Mouse (Mus musculus) CH12.LX (cell line): ENCODE results near the gene Prdm2. TPM values are rescaled to one million over a fixed set of nuclear protein-coding genes. Genes with fewer than 3 reads are reported as not detected.

Experiments
- DNase-seq: peaks from one replicate; pipeline ENCODE4 v3.0.0-alpha.2; 2013; ENCODE audit errors: extremely low read depth
- H3K27ac ChIP-seq: 2 replicates; pipeline ENCODE4 v1.5.1; 2012; ENCODE audit warnings: low read depth, mild to moderate bottlenecking, control low read depth, moderate library complexity; ENCODE audit not compliant: insufficient read depth
- H3K27me3 ChIP-seq: replicated peaks from 2 replicates; pipeline ENCODE3; 2012; ENCODE audit warnings: inconsistent platforms
- H3K36me3 ChIP-seq, 2 experiments: replicated peaks in 1 of 2; 2 replicates each; pipeline versions ENCODE3 to v1.6.1; 2012; ENCODE audit warnings: inconsistent platforms in 1 of 2, low read length in 1 of 2, mild to moderate bottlenecking in 1 of 2, mixed read lengths in 1 of 2, moderate library complexity in 1 of 2; ENCODE audit not compliant: control insufficient read depth in 1 of 2, insufficient read depth in 1 of 2
- H3K4me1 ChIP-seq, 2 experiments: 2 replicates each; pipeline ENCODE4 v1.6.1; 2012; ENCODE audit warnings: inconsistent platforms in 1 of 2, moderate library complexity in 1 of 2; ENCODE audit not compliant: insufficient read depth in 2 of 2, control insufficient read depth in 1 of 2
- H3K4me2 ChIP-seq: 2 replicates; pipeline ENCODE4 v1.6.1; 2012; ENCODE audit warnings: low read depth, mild to moderate bottlenecking, control low read depth; ENCODE audit not compliant: poor library complexity, insufficient read depth, severe bottlenecking
- H3K4me3 ChIP-seq, 3 experiments: fragments of 150-350 bp in 1 of 3; sonication (generic) in 1 of 3; replicated peaks in 1 of 3; 2 replicates each; pipeline versions ENCODE3 to v1.5.1; 2011 to 2012; ENCODE audit warnings: low read depth in 2 of 3, low read length in 2 of 3, mild to moderate bottlenecking in 2 of 3, moderate library complexity in 2 of 3, control low read depth in 1 of 3, improper control_type of control experiment in 1 of 3, inconsistent platforms in 1 of 3, mixed read lengths in 1 of 3; ENCODE audit not compliant: poor library complexity in 1 of 3
- H3K79me2 ChIP-seq: replicated peaks from 2 replicates; pipeline ENCODE4 v1.6.1; 2012; ENCODE audit warnings: mild to moderate bottlenecking, moderate library complexity; ENCODE audit not compliant: control insufficient read depth, poor library complexity, insufficient read depth, severe bottlenecking; ENCODE audit errors: extremely low read depth
- H3K9ac ChIP-seq: 2 replicates; pipeline ENCODE4 v1.6.1; 2012; ENCODE audit warnings: low read depth, mild to moderate bottlenecking, control low read depth, moderate library complexity; ENCODE audit not compliant: insufficient read depth
- H3K9me3 ChIP-seq: replicated peaks from 2 replicates; pipeline ENCODE3; 2012; ENCODE audit warnings: low read length, inconsistent platforms, mixed read lengths
- BHLHE40 ChIP-seq: IDR thresholded peaks from 2 replicates; pipeline ENCODE4 v1.6.1; 2011; ENCODE audit warnings: mild to moderate bottlenecking, low read depth, low read length, improper control_type of control experiment
- CHD1 ChIP-seq: IDR thresholded peaks from 2 replicates; pipeline ENCODE4 v1.6.1; 2012; ENCODE audit warnings: low read depth, low read length, improper control_type of control experiment, inconsistent platforms
- CHD2 ChIP-seq: IDR thresholded peaks from 2 replicates; pipeline ENCODE4 v1.6.1; 2011; ENCODE audit warnings: low read length, improper control_type of control experiment
- CTCF ChIP-seq, 2 experiments: IDR thresholded peaks in 1 of 2; conservative IDR thresholded peaks in 1 of 2; 2 replicates each; pipeline ENCODE4 v1.5.1; 2011 to 2012; ENCODE audit warnings: low read depth in 2 of 2, low read length in 2 of 2, improper control_type of control experiment in 1 of 2, inconsistent platforms in 1 of 2, mild to moderate bottlenecking in 1 of 2, moderate library complexity in 1 of 2
- E2F4 ChIP-seq: IDR thresholded peaks from 2 replicates; pipeline ENCODE4 v1.6.1; 2011; ENCODE audit warnings: low read depth, low read length, improper control_type of control experiment; ENCODE audit not compliant: insufficient replicate concordance
- ELF1 ChIP-seq: IDR thresholded peaks from 2 replicates; pipeline ENCODE4 v1.6.1; 2014; ENCODE audit warnings: low read depth, mild to moderate bottlenecking, inconsistent platforms, low read length, improper control_type of control experiment
- EP300 ChIP-seq: IDR thresholded peaks from 2 replicates; pipeline ENCODE4 v1.6.1; 2011; ENCODE audit warnings: low read length, improper control_type of control experiment
- ETS1 ChIP-seq: conservative IDR thresholded peaks from 2 replicates; pipeline ENCODE4 v1.6.1; 2012; ENCODE audit warnings: low read depth, mild to moderate bottlenecking, inconsistent platforms, low read length, improper control_type of control experiment, moderate library complexity
- GABPA ChIP-seq: IDR thresholded peaks from 2 replicates; pipeline ENCODE4 v1.6.1; 2012; ENCODE audit warnings: low read depth, low read length, improper control_type of control experiment, inconsistent platforms; ENCODE audit not compliant: insufficient replicate concordance
- HCFC1 ChIP-seq: IDR thresholded peaks from 2 replicates; pipeline ENCODE4 v1.6.1; 2012; ENCODE audit warnings: low read depth, mild to moderate bottlenecking, inconsistent platforms, low read length, improper control_type of control experiment
- IRF4 ChIP-seq: IDR thresholded peaks from 2 replicates; pipeline ENCODE4 v1.6.1; 2014; ENCODE audit warnings: low read depth, mild to moderate bottlenecking, inconsistent platforms, low read length, improper control_type of control experiment
- JUN ChIP-seq: IDR thresholded peaks from 2 replicates; pipeline ENCODE4 v1.6.1; 2011; ENCODE audit warnings: low read depth, mild to moderate bottlenecking, low read length, improper control_type of control experiment, moderate library complexity; ENCODE audit not compliant: insufficient read depth
- JUND ChIP-seq: conservative IDR thresholded peaks from 2 replicates; pipeline ENCODE4 v1.6.1; 2011; ENCODE audit warnings: low read depth, low read length, improper control_type of control experiment
- KAT2A ChIP-seq: IDR thresholded peaks from 2 replicates; pipeline ENCODE4 v1.6.1; 2012; ENCODE audit warnings: low read length, improper control_type of control experiment, inconsistent platforms; ENCODE audit not compliant: insufficient replicate concordance
- MAFK ChIP-seq: IDR thresholded peaks from 2 replicates; pipeline ENCODE4 v1.6.1; 2011; ENCODE audit warnings: low read length, improper control_type of control experiment; ENCODE audit not compliant: insufficient replicate concordance
- MAX ChIP-seq: IDR thresholded peaks from 2 replicates; pipeline ENCODE4 v1.6.1; 2011; ENCODE audit warnings: low read length, improper control_type of control experiment
- MAZ ChIP-seq: IDR thresholded peaks from 2 replicates; pipeline ENCODE4 v1.6.1; 2012; ENCODE audit warnings: low read depth, mild to moderate bottlenecking, inconsistent platforms, low read length, improper control_type of control experiment, moderate library complexity
- MEF2A ChIP-seq: IDR thresholded peaks from 2 replicates; pipeline ENCODE4 v1.6.1; 2014; ENCODE audit warnings: low read depth, mild to moderate bottlenecking, inconsistent platforms, low read length, improper control_type of control experiment, borderline replicate concordance
- MXI1 ChIP-seq: IDR thresholded peaks from 2 replicates; pipeline ENCODE4 v1.6.1; 2011; ENCODE audit warnings: mild to moderate bottlenecking, low read depth, low read length, improper control_type of control experiment
- MYC ChIP-seq: IDR thresholded peaks from 2 replicates; pipeline ENCODE4 v1.6.1; 2011; ENCODE audit warnings: low read depth, mild to moderate bottlenecking, improper control_type of control experiment, low read length
- NELFE ChIP-seq: IDR thresholded peaks from 2 replicates; pipeline ENCODE4 v1.6.1; 2011; ENCODE audit warnings: low read depth, low read length, improper control_type of control experiment
- NRF1 ChIP-seq: IDR thresholded peaks from 2 replicates; pipeline ENCODE4 v1.6.1; 2014; ENCODE audit warnings: low read depth, mild to moderate bottlenecking, inconsistent platforms, low read length, improper control_type of control experiment, moderate library complexity
- PAX5 ChIP-seq: IDR thresholded peaks from 2 replicates; pipeline ENCODE4 v1.6.1; 2012; ENCODE audit warnings: low read length, inconsistent platforms, mixed read lengths
- POLR2A ChIP-seq: IDR thresholded peaks from 2 replicates; pipeline ENCODE4 v1.6.1; 2011; ENCODE audit warnings: low read depth, mild to moderate bottlenecking, improper control_type of control experiment, low read length
- POLR2AphosphoS2 ChIP-seq: IDR thresholded peaks from 2 replicates; pipeline ENCODE4 v1.6.1; 2011; ENCODE audit warnings: low read depth, low read length, improper control_type of control experiment
- RAD21 ChIP-seq: IDR thresholded peaks from 2 replicates; pipeline ENCODE4 v1.6.1; 2011; ENCODE audit warnings: low read depth, mild to moderate bottlenecking, low read length, improper control_type of control experiment, moderate library complexity
- RCOR1 ChIP-seq: conservative IDR thresholded peaks from 2 replicates; pipeline ENCODE4 v1.6.1; 2012; ENCODE audit warnings: low read depth, mild to moderate bottlenecking, inconsistent platforms, low read length, improper control_type of control experiment
- SIN3A ChIP-seq: IDR thresholded peaks from 2 replicates; pipeline ENCODE4 v1.6.1; 2012; ENCODE audit warnings: low read length, improper control_type of control experiment, inconsistent platforms
- SMC3 ChIP-seq: IDR thresholded peaks from 2 replicates; pipeline ENCODE4 v1.6.1; 2011; ENCODE audit warnings: low read depth, low read length, improper control_type of control experiment
- TBP ChIP-seq: conservative IDR thresholded peaks from 2 replicates; pipeline ENCODE4 v1.6.1; 2011; ENCODE audit warnings: low read depth, low read length, improper control_type of control experiment
- TCF12 ChIP-seq: IDR thresholded peaks from 2 replicates; pipeline ENCODE4 v1.6.1; 2014; ENCODE audit warnings: low read depth, mild to moderate bottlenecking, inconsistent platforms, low read length, improper control_type of control experiment
- UBTF ChIP-seq: IDR thresholded peaks from 2 replicates; pipeline ENCODE4 v1.6.1; 2012; ENCODE audit warnings: low read depth, mild to moderate bottlenecking, inconsistent platforms, low read length, improper control_type of control experiment, moderate library complexity
- USF1 ChIP-seq: IDR thresholded peaks from 2 replicates; pipeline ENCODE4 v1.6.1; 2014; ENCODE audit warnings: low read depth, mild to moderate bottlenecking, inconsistent platforms, low read length, improper control_type of control experiment
- USF2 ChIP-seq: conservative IDR thresholded peaks from 2 replicates; pipeline ENCODE4 v1.6.1; 2011; ENCODE audit warnings: low read depth, low read length, improper control_type of control experiment
- ZC3H11A ChIP-seq: IDR thresholded peaks from 2 replicates; pipeline ENCODE4 v1.6.1; 2012; ENCODE audit warnings: low read depth, mild to moderate bottlenecking, inconsistent platforms, low read length, improper control_type of control experiment
- ZKSCAN1 ChIP-seq: IDR thresholded peaks from 2 replicates; pipeline ENCODE4 v1.6.1; 2012; ENCODE audit warnings: low read depth, inconsistent platforms, low read length, improper control_type of control experiment, borderline replicate concordance
- ZMIZ1 ChIP-seq: IDR thresholded peaks from 2 replicates; pipeline ENCODE4 v1.6.1; 2012; ENCODE audit warnings: low read depth, mild to moderate bottlenecking, inconsistent platforms, low read length, improper control_type of control experiment
- ZNF384 ChIP-seq: IDR thresholded peaks from 2 replicates; pipeline ENCODE4 v1.6.1; 2012; ENCODE audit warnings: low read depth, low read length, improper control_type of control experiment, inconsistent platforms
- dilution Hi-C: fragments of 300-500 bp; cut with MboI; formaldehyde crosslinking; loops from 2 replicates; pipeline ENCODE4 v1.14.3; 2020; ENCODE audit warnings: low sequenced_read_pairs; ENCODE audit not compliant: extremely low pct_unique_long_range_greater_than_20kb, extremely low pct_ligation_motif_present
- in situ Hi-C: fragments of 300-500 bp; cut with MboI; formaldehyde crosslinking; loops from 3 replicates; pipeline ENCODE4 v1.14.3; 2019; ENCODE audit warnings: low sequenced_read_pairs, low pct_ligation_motif_present, low pct_unique_long_range_greater_than_20kb, mixed read lengths
- polyA plus RNA-seq: library from polyadenylated mRNA; unstranded; fragments of >175 nt; gene quantifications from 2 replicates; pipeline ENCODE4 v1.2.1, GENCODE M21; 2012; ENCODE audit warnings: low read depth; ENCODE audit not compliant: insufficient read length
- total RNA-seq, 2 experiments: library from RNA; depleted of rRNA; stranded (reverse); fragments of 300-350 nt in 1 of 2; fragments of >200 nt in 1 of 2; gene quantifications; 2 replicates each; pipeline ENCODE4 v1.2.3; 2012 to 2014

Gene Prdm2
- 7.1 and 7.2 TPM in 2 replicates for total RNA-seq (2012; rRNA removed)
- 2.9 and 3.8 TPM in 2 replicates for total RNA-seq (2014; rRNA removed)
- 13.4 and 16.1 TPM in 2 replicates for polyA plus RNA-seq

- peaks cover 0 to 4% of the 10 kb centered on the region in 2 experiments for H3K36me3 ChIP-seq
- no peak for TF ChIP-seq ZKSCAN1
- 0 out of 2 replicates have a peak, but pooled peaks have one; percentile 24 for TF ChIP-seq KAT2A
- TF ChIP-seq SIN3A: no peak; the same call in 1 of the 2 replicates
- TF ChIP-seq RCOR1: 0 out of 2 replicates have a peak, but pooled peaks have one; percentile 41
- TF ChIP-seq NELFE: peak; percentile 69
- no peak for TF ChIP-seq USF2
- peak; percentile 78 for TF ChIP-seq TCF12
- TF ChIP-seq POLR2AphosphoS2: no peak
- no peak for TF ChIP-seq E2F4
- no peak for TF ChIP-seq JUND
- TF ChIP-seq MYC: no peak
- no peak for TF ChIP-seq USF1
- TF ChIP-seq MXI1: 0 out of 2 replicates have a peak, but pooled peaks have one; percentile 50
- TF ChIP-seq IRF4: 0 out of 2 replicates have a peak, but pooled peaks have one; percentile 19
- no peak for TF ChIP-seq MAFK
- TF ChIP-seq ZMIZ1: no peak; the same call in 1 of the 2 replicates
- TF ChIP-seq MAZ: 0 out of 2 replicates have a peak, but pooled peaks have one; percentile 30
- no peak for TF ChIP-seq ZNF384
- TF ChIP-seq ETS1: no peak
- TF ChIP-seq NRF1: peak; percentile 2; the same call in 1 of the 2 replicates
- TF ChIP-seq CHD1: no peak
- no peak for TF ChIP-seq BHLHE40
- TF ChIP-seq SMC3: no peak
- TF ChIP-seq TBP: no peak
- TF ChIP-seq CTCF (conservative IDR thresholded peaks at IDR 0.05 in 1 of 2, IDR thresholded peaks at IDR 0.05 in 1 of 2; ENCODE audit: low read depth in 2 of 2, low read length in 2 of 2): 0 out of 4 replicates have a peak, but pooled peaks of 1 of the 2 experiments have one; percentile 11
- TF ChIP-seq PAX5: no peak
- no peak for TF ChIP-seq RAD21
- peak; percentile 70; the same call in 1 of the 2 replicates for TF ChIP-seq POLR2A
- no peak for TF ChIP-seq EP300
- TF ChIP-seq ZC3H11A: no peak
- no peak for TF ChIP-seq MEF2A
- no peak for TF ChIP-seq JUN
- no peak for TF ChIP-seq HCFC1
- TF ChIP-seq CHD2: no peak
- TF ChIP-seq GABPA: no peak
- TF ChIP-seq UBTF: peak; percentile 86; the same call in 1 of the 2 replicates
- no peak for TF ChIP-seq MAX
- no peak for TF ChIP-seq ELF1
- peak within 1 kb of the TSS; percentile 93 for H3K9ac ChIP-seq
- peaks cover 24% of the 10 kb centered on the region for H3K79me2 ChIP-seq
- dilution Hi-C loops: no loop called here
- in situ Hi-C loops: no loop called here
- H3K27ac ChIP-seq: peak within 1 kb of the TSS; percentile 89
- H3K4me2 ChIP-seq: peak within 1 kb of the TSS; percentile 99
- peak within 1 kb of the TSS; percentile 77 to 93 (median 79) for H3K4me3 ChIP-seq
- H3K9me3 ChIP-seq: no peaks in the 10 kb centered on the region
- DNase-seq: peak; percentile 54
- peaks cover 11 to 43% of the 10 kb centered on the region in 2 experiments for H3K4me1 ChIP-seq
- H3K27me3 ChIP-seq: no peaks in the 10 kb centered on the region
These were observed at the start of gene Prdm2 for GRCm38 (mm10) chr4:143212341-143213174. Gene Prdm2 (minus strand): TSS chr4:143212995.
